Mouse (Mus musculus) neural tube, embryonic 11.5 days (tissue): ENCODE measurements at regions not wholly inside any gene's neighbourhood (a gene's known extent, or its start where the extent isn't known, plus 50 kb on each side); places are given as distances from the start of the nearest gene placed in this dataset.

ENCODE experiments used
- ATAC-seq: fragments of 200-750 bp; cut with Nextera tagmentation; 2 replicates; pipeline ENCODE4 v1.8.0; 2017; ENCODE audit warnings: moderate number of reproducible peaks, mild to moderate bottlenecking, moderate TSS enrichment, moderate library complexity; ENCODE audit not compliant: insufficient read depth, low FRiP score, low TSS enrichment
- DNase-seq: peaks from one replicate; pipeline ENCODE4 v3.0.0-alpha.2; 2015; ENCODE audit warnings: low spot score
- H3K27ac ChIP-seq: fragments of 300-500 bp; sonication (generic); 2 replicates; pipeline ENCODE4 v1.5.1; 2014; ENCODE audit warnings: low read depth, mild to moderate bottlenecking, low read length
- H3K27me3 ChIP-seq: fragments of 300-500 bp; sonication (generic); 2 replicates; pipeline ENCODE4 v1.6.1; 2014; ENCODE audit warnings: mild to moderate bottlenecking, low read length, mixed read lengths; ENCODE audit not compliant: control insufficient read depth, insufficient read depth
- H3K36me3 ChIP-seq: fragments of 300-500 bp; sonication (generic); 2 replicates; pipeline ENCODE4 v1.6.1; 2014; ENCODE audit warnings: mild to moderate bottlenecking, low read length, moderate library complexity, mixed read lengths; ENCODE audit not compliant: control insufficient read depth, insufficient read depth
- H3K4me1 ChIP-seq: fragments of 300-500 bp; sonication (generic); 2 replicates; pipeline ENCODE4 v1.6.1; 2014; ENCODE audit warnings: low read length, mixed read lengths; ENCODE audit not compliant: control insufficient read depth, insufficient read depth
- H3K4me2 ChIP-seq: fragments of 300-500 bp; sonication (generic); 2 replicates; pipeline ENCODE4 v1.6.1; 2014; ENCODE audit warnings: low read depth, mild to moderate bottlenecking, moderate library complexity
- H3K4me3 ChIP-seq: fragments of 300-500 bp; sonication (generic); 2 replicates; pipeline ENCODE4 v1.5.1; 2014; ENCODE audit warnings: low read depth, low read length
- H3K9ac ChIP-seq: fragments of 300-500 bp; sonication (generic); 2 replicates; pipeline ENCODE4 v1.6.1; 2014; ENCODE audit warnings: mild to moderate bottlenecking, low read length
- H3K9me3 ChIP-seq: fragments of 300-500 bp; sonication (generic); 2 replicates; pipeline ENCODE4 v1.6.1; 2016; ENCODE audit warnings: low read length; ENCODE audit not compliant: control insufficient read depth
- WGBS: fragments of 180-500 bp; shearing (Covaris S2); extraction: QIAGEN DNeasy Blood & Tissue Kit; methylation state at CpG from one replicate; pipeline ENCODE4 v1.1.7; 2014; 5-methylcytosine and 5-hydroxymethylcytosine counted together

DNA sequence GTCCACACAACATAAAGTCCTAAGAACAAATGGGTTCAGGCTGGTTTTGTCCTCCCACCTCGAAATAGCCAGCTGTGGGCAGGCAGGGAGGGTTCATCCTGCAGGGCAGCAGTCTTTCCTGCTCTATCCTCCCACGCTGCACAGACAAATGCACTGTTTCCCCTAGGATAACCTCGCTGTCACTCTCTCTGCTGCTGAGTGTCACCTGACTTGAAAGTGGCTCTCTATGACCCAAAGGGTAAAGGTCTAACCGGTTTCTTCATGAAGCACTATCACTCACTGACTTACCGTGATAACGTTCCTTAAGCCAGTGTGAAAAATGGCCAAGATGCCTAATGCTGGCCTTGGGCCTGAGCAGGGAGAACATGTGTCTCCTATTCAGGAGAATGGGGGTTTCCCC lies 78.2 kb upstream of the Spdye4c start:
- no peaks in the 10 kb centered on the region for H3K9me3 ChIP-seq
- WGBS = 71% methylated on average over 6 of the region's 6 CpGs
- H3K27me3 ChIP-seq = no peaks in the 10 kb centered on the region
- H3K4me3 ChIP-seq = no peak overlapping the region
- H3K27ac ChIP-seq = no peak overlapping the region
- DNase-seq (no peak), ATAC-seq (no peak)
- no peaks in the 10 kb centered on the region for H3K36me3 ChIP-seq
- no peak overlapping the region for H3K4me2 ChIP-seq
- H3K4me1 ChIP-seq = no peaks in the 10 kb centered on the region
- H3K9ac ChIP-seq = no peak overlapping the region

GRCm38 (mm10) chr2:128514463-128515290 lies 76.3 kb upstream of the Spdye4c start:
- Histone ChIP-seq H3K36me3 (no peaks in the 10 kb centered on the region), H3K9me3 (no peaks in the 10 kb centered on the region), H3K27ac (no peak overlapping the region), H3K27me3 (no peaks in the 10 kb centered on the region), H3K4me1 (no peaks in the 10 kb centered on the region), H3K4me2 (no peak overlapping the region), H3K4me3 (no peak overlapping the region), H3K9ac (no peak overlapping the region)
- 84% methylated on average over 17 of the region's 17 CpGs for WGBS
- ATAC-seq = no peak
- DNase-seq = no peak

DNA sequence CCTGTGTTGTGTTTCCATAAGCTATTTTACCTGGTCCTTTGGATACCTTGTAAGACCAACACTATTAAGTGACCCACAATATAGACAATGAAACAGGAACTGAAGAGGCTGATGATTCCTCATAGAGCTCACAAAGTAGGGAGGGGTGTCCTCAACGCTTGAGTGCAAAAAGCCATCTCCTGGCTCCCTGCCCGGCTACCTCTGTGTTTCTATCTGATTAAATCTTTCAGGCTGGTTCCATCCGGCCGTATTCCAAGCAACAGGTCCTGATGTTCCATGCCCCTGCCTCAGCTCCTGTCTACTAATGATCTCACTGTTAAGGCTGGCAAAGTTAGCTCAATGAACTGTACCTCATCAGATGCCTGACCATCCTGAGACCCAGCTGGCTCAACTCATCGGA lies 75.3 kb upstream of the Spdye4c start:
- no peak for DNase-seq
- no peaks in the 10 kb centered on the region for H3K27me3 ChIP-seq
- no peak overlapping the region for H3K4me3 ChIP-seq
- H3K9ac ChIP-seq = no peak overlapping the region
- no peaks in the 10 kb centered on the region for H3K9me3 ChIP-seq
- 89% methylated on average over 5 of the region's 5 CpGs for whole genome bisulfite sequencing
- no peaks in the 10 kb centered on the region for H3K4me1 ChIP-seq
- ATAC-seq = no peak
- H3K4me2 ChIP-seq = no peak overlapping the region
- H3K27ac ChIP-seq = no peak overlapping the region
- no peaks in the 10 kb centered on the region for H3K36me3 ChIP-seq

GRCm38 (mm10) chr2:128516694-128517093 lies 74.3 kb upstream of the Spdye4c start:
- Histone ChIP-seq H3K9me3 (no peaks in the 10 kb centered on the region), H3K4me2 (no peak overlapping the region), H3K36me3 (no peaks in the 10 kb centered on the region), H3K4me3 (no peak overlapping the region), H3K4me1 (no peaks in the 10 kb centered on the region), H3K27me3 (no peaks in the 10 kb centered on the region), H3K27ac (no peak overlapping the region), H3K9ac (no peak overlapping the region)
- DNase-seq (no peak), ATAC-seq (no peak)
- WGBS = 80% methylated on average over 9 of the region's 9 CpGs

DNA sequence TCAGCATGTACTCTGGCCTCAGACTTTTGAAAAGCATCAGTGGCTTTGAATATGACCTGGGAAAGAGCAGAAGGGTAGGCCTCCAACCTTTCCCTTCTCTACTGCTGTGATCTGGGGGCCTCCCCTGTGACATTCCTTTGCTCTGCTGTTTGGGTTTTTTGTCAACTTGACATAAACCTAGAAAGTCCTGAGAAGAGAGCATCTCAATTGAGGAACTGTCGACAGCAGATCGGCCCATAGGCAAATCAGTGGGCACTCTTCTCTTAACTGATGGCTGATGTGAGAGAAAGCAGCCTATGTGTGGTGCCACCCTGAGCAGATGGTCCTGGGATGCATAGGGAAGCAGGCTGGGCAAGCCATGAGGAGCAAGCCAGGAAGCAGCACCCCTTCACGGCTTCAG lies 72.9 kb upstream of the Spdye4c start:
- ATAC-seq = no peak
- Histone ChIP-seq H3K4me1 (no peaks in the 10 kb centered on the region), H3K27me3 (no peaks in the 10 kb centered on the region), H3K4me2 (no peak overlapping the region), H3K36me3 (no peaks in the 10 kb centered on the region), H3K4me3 (no peak overlapping the region), H3K9ac (no peak overlapping the region), H3K9me3 (no peaks in the 10 kb centered on the region), H3K27ac (no peak overlapping the region)
- 97% methylated on average over 3 of the region's 3 CpGs for WGBS
- no peak for DNase-seq

DNA sequence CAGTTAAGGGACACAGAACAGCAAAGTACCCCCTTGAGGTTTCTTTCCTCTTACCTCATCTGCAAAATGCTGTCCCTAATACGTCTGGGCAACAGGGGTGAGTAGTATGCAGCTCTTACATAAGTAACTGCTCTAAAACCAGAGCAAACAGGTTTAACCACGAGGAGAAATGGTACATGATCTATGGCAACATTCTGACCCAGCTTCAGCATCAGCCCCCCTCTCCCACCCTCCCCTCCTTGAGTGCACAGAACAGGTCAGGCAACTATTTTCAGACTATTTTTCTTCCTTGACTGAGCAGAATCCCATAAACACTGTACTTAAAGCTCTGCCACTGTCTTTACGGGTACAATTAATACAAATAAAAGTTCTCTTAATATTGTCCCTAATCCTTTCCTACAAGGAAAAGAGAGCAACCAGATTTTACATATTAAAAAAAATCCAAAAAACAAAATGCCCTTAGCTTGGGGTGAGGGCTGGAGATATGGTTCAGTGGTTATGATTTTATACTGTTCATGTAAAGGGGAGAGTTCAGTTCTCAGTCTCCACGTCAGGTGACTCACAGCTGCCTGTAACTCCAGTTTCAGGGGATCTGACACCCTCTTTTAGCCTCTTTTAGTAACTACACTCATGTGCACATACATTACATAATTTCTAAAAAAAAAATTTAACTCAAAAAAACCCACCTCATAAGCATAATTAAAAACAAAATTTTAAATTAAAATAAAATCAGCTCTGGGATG lies 69.1 kb upstream of the Spdye4c start:
- Histone ChIP-seq H3K4me1 (no peaks in the 10 kb centered on the region), H3K9ac (no peak overlapping the region), H3K27ac (no peak overlapping the region), H3K4me3 (no peak overlapping the region), H3K27me3 (no peaks in the 10 kb centered on the region), H3K4me2 (no peak overlapping the region), H3K36me3 (no peaks in the 10 kb centered on the region), H3K9me3 (no peaks in the 10 kb centered on the region)
- ATAC-seq = no peak
- DNase-seq = no peak
- 73% methylated on average over 4 of the region's 4 CpGs for WGBS

GRCm38 (mm10) chr2:128523425-128524108 lies 67.4 kb upstream of the Spdye4c start:
- no peak for ATAC-seq
- DNase-seq = no peak
- H3K4me1 ChIP-seq = no peaks in the 10 kb centered on the region
- H3K36me3 ChIP-seq = no peaks in the 10 kb centered on the region
- no peak overlapping the region for H3K4me3 ChIP-seq
- H3K9me3 ChIP-seq = no peaks in the 10 kb centered on the region
- no peaks in the 10 kb centered on the region for H3K27me3 ChIP-seq
- no peak overlapping the region for H3K27ac ChIP-seq
- no peak overlapping the region for H3K4me2 ChIP-seq
- no peak overlapping the region for H3K9ac ChIP-seq
- WGBS = 74% methylated on average over 4 of the region's 4 CpGs

GRCm38 (mm10) chr2:128526100-128526499 lies 64.9 kb upstream of the Spdye4c start:
- H3K9ac ChIP-seq = no peak overlapping the region
- no peaks in the 10 kb centered on the region for H3K4me1 ChIP-seq
- no peaks in the 10 kb centered on the region for H3K9me3 ChIP-seq
- H3K4me2 ChIP-seq = no peak overlapping the region
- H3K27me3 ChIP-seq = no peaks in the 10 kb centered on the region
- H3K36me3 ChIP-seq = no peaks in the 10 kb centered on the region
- DNase-seq (no peak), ATAC-seq (no peak)
- 73% methylated on average over 2 of the region's 2 CpGs for WGBS
- no peak overlapping the region for H3K27ac ChIP-seq
- H3K4me3 ChIP-seq = no peak overlapping the region
